Mouse (Mus musculus) NIH3T3 (cell line): ENCODE data around the gene Sbsn.
"Not testable (repeated sequence)": the region's sequence is repeated elsewhere in the genome, so short reads cannot be mapped to it uniquely, and the experiment has no call there.

Experiments used
- DNase-seq: peaks from one replicate; pipeline ENCODE4 v3.0.0-alpha.2; 2012; ENCODE audit warnings: low read depth

The Sbsn gene

DNA sequence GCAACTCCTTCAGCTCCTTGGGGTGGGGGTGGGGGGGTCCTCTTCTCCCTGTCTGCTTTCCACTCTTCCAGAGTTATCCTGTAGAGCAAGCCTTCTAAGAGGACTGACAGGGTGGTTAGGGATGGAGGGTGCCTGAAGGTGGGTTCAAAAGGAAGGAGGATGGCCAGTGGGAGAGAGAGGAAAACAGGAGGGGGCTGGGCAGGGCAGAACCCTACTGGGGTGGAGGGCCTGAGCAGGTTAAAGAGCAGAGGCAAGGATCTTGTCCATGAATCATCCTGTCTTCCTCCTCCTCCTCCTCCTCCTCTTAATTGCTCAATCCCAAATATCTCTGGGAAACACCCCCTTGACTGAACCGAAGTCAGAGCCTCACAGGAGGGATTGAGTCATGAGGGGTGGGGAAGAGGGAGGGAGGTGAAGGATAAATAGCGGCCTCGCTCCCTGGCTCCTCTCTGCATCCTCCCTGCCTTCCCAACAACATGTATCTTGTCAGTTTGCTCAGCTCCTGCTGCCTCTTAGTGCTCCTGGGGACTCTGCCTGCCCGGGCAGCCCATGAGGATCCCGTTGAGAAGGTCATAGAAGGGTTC is at the start of gene Sbsn:
Gene Sbsn, plus strand, starts transcription at position 386 of the 584 bp plus-strand sequence.
- peak; percentile 72 for DNase-seq

DNA sequence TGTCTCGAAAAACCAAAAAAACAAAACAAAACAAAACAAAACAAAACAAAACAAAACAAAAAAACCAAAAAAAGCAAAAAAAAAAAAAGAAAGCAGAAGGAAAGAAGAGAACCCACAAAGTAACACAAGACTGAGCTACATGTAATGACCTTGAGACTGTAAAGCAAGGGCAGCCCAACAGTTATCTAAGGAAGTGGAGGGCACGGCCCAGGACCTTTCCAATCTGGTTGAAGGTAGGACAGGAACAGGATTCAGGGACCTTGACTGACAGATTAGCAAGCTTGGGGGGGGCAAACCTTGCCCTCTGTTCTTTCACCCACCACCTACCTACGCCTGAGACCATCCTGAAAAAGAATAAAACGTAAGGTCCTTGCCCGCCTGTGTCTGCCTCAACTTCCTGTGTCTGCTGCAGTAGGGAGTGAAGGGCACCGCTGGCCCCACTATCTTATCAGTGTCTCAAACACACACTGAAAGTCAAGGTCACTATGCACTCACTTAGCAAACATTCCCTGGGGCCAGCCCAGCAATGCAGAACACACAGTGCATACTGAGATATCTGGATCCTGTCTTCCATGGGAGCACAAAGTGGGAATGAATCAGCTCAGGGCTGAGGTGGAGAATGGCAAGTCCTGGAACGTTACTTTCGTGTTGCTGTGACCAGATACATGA is 44.9 kb upstream of the Sbsn start:
- no peak for DNase-seq

DNA sequence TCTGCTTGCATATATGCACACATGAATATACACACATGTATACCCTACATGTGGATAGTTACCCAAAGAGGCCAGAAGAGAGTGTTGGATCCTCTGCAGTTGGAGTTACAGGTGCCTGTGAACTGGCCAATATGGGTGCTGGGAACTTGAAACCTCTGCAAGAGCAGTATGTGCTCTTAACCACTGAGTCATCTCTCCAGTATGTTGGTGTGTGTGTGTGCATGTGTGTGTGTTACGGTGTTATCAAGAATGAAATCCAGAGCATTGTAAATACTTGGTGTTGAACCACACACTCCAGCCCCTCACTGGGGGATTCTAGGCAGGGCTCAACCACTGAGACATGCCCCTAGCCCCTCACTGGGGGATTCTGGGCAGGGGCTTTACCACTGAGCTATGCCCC is 43.8 kb upstream of the Sbsn start:
- peak; percentile 43 for DNase-seq

DNA sequence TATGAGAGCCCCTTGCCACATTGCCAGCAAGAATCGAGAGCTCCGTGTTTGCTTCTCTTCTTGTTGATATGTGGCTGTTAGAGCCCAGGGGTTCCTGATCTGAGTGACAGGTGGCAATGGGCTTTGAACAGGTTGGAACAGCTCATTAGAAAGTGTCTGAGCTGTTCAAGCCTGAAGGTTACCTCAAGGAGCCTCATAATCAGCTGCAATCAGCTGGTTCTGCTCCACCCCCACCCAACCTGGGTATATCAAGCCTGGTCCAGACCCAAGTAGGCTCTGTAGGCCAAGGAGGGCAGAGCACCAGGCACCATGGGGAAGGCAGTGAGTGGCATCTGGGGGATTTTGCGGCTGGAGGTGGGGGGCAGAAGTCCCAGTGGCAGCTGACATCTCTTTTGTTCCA is 39.3 kb upstream of the Sbsn start, which contains the start of gene Atp4a:
Gene Atp4a, plus strand, starts transcription at position 268 of the 400 bp plus-strand sequence.
- DNase-seq: no peak

DNA sequence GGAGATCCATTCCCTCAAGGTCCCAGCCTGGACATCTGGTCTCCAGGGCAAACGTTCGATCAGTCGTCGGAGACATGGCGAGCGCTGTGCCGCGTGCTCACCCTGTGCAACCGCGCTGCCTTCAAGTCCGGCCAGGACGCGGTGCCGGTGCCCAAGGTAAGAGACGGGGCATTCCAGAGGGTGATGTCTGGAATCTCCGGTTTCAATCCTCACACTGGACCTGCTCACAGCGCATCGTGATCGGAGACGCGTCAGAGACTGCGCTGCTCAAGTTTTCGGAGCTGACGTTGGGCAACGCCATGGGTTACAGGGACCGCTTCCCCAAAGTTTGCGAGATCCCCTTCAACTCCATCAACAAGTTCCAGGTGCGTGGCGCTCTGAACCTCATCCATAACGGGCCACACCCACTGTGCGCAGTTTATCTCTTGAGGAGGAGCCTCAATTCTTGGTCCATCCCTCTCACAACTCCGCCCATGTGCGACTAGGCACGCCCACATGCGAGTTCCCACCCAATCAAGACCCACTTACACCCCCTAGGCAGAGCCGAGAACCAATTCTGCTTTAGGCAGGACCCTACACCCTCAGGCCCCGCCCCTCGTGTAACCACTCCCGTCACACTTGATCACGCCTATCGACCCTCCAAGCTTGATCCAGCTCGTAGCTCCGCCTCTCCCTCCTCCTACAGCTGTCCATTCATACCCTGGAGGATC is 34.1 kb upstream of the Sbsn start:
- no peak for DNase-seq

DNA sequence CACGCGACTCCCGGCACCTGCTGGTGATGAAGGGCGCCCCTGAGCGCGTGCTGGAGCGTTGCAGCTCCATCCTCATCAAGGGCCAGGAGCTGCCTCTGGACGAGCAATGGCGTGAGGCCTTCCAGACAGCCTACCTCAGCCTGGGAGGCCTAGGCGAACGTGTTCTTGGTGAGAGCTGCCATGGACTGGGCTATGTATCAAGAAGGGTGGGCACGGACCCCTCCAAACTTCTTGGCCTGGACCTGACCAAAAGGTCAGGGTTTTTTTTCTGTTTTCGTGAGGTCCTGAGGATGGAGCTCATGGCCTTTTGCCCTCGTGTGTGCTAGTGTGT is 33.6 kb upstream of the Sbsn start:
- DNase-seq: no peak

DNA sequence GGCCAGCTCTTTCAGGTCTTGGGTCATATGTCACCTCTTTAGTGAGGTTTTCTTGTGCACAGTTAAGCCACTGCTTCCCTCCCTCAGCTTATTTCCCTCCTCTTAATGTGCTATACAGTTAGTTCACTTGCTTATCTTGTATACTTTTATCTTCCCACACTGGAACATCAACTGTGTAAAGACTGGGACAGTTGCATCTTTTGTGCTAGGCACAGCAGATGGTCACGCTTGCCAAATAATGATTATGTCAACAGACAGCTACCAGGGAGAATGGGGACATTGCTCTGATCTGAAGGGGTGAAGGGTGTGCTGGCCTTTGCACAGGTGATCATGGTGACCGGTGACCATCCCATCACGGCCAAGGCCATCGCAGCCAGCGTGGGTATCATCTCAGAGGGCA is 31.6 kb upstream of the Sbsn start:
- DNase-seq: no peak

DNA sequence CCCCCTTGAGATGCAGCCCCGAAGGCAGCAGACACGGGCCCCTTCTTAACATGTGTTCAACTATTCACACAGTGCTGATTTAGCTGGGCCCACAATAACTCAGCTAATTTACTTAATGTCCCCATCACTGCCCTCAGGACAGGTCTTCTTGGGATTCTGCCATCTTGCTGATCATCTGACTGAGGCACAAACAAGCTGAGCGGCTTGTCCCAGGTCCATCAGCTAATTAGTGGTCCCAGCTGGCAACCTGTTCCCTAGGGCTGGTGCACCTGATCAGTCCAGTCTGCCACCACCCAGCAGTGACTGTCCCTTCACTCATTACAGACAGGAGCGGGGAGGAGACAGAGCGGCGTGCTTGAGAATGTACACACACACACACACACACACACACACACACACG is 30.0 kb upstream of the Sbsn start:
- DNase-seq: no peak

DNA sequence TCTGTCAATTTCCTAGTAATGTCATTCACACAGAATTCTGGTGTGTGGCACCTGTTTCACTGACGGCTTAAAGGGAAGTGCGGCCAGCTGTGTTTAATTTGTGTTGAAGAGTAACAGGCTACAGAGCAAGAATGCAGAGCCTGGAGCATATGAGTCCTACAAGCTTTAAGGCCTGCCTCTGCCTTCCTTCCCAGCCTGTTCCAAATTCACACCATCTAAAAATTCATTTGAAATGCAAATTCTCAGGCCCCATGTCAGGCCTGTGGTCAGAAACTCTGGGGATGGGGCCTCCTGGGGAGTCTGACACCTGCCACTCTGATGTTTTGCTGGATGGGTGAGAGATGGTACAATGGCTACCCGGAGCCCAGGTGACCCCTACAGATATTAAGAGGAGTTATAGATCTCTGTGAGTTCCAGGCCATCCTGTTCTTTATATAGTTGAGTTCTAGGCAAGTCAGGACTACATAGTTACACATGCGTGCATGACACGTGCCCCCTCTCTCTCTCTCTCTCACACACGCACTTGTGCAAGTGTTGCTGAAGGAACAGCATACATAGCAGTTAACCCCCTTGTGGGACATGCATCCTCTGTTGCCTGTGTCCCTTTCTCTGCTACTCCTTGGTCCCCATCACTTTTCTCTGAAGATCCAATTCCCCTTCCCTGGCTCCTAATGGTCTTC is 27.9 kb upstream of the Sbsn start:
- DNase-seq: no peak

DNA sequence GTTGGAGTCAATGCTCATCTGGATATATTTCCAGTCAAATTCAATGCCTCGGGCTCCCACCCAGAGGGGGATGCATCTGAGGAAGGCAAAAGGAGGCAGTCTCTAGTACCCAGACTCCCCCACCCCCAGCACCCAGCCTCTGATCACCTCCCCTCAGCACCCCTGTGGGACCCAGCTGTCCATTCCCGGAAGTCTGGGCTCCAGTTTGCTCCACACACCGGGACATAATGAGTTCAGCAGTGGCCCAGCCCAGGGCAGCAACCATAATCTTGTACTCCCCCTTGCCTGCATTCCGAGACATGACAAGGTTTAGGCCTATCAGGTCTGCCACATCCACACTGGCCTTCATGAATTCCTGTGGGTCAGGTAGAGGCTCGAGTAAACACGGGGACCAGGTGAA is 23.1 kb upstream of the Sbsn start:
- no peak for DNase-seq

DNA sequence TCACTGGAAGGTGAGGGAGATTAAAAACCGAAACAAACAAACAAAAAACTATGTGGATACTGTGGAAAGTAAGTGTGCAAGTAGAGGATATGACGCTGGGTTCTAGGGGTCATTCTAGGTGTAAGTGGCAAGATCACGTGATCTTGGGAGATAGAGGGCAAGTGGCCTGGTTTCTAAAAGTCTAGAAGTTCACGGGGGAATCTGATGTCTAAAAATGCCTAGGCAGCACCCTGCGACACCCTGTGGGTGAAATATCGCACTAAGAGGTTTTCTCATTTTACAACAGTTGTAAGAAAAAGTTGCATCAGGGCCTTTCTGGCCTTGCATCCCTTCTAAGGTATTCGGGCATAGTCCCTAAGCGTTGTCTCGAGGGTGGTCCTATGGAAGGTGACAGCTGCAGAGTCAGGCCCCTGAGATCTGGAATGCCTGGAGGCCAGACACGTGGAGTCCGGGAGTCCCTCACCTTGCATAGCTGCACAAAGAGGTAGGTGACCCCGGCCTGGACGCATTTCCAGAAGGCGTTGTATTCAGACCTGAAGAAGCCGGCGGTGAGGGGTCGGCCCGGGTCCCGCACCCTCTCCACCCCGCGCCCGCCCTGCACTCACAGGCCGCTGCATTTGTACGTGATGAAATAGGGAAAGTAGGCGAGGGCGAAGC is 22.4 kb upstream of the Sbsn start:
- DNase-seq: peak; percentile 41

DNA sequence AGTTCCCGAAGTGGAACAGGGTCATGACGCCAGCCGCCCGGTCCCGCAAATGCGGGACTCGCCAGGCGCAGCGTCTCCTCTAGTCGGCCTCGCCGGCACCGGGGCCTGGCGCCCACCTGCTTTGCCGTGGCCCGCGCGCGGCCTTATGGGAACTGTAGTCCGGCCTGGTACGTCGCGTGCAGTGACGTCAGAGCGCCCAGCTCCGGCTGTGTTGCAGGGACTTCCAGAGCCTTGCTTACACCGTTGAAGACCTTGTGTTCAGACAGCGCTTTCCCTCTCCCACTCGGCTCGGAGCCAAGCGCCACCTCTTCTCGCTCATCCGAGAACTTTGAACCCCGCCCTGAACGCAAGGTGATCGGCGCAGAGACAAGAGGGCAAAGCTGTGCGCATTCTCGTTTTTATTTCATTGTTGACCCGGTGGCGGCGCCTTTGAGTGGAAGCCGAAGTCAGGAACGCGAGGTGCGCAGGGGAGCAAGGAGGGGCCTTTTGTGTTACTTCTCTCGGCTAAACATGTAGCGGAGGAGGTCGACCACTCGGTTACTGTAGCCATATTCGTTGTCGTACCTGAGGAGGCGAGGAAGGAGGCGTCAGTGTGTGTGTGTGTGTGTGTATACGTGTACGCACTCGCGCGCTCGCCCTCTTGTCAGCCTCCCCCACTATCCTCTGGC is 21.7 kb upstream of the Sbsn start, which contains the start of gene Tmem147:
Gene Tmem147, minus strand, starts transcription at position 145 of the 668 bp plus-strand sequence.
- DNase-seq: peak; percentile 97

DNA sequence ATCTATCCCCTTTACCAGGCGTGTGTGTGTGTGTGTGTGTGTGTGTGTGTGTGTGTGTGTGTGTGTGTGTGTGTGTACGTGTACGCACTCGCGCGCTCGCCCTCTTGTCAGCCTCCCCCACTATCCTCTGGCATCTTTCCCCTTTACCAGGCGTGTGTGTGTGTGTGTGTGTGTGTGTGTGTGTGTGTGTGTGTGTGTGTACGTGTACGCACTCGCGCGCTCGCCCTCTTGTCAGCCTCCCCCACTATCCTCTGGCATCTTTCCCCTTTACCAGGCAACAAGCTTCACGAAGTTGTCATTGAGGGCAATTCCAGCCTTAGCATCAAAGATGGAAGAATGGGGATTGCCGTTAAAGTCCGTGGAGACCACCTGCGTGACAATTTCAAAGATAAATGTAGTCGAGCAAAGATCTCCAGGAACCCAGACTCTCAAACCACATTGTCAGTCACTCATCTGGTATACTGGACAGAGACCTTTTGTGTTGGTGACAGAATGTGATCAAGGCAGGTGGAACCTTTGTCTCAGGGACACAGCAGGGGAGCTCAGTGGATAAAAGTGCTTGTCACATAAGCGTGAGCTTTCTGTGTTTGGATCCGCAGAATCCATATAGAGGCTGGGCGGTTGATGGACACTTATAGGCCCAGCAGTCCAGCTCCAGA is 21.1 kb upstream of the Sbsn start:
- DNase-seq: peak; percentile 10

DNA sequence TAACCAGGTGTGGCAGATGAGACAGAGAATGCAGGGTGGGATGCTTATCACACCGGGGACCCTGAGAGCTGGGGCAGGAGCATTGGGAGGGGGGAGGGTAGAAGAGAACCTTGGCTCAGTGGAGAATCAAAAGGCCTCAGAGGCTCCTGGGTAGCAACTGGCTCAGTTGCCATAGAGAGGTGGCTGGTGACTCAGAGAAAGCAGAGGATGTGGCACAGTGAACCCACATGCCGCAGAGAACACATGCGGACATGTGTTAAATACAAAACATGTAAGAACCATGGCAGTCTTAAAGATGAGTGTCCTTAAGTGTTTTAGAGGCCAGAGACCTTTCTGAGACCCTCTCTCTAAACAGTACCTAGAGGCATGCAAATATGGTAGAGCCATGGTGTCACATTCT is 15.1 kb upstream of the Sbsn start:
- no peak for DNase-seq

DNA sequence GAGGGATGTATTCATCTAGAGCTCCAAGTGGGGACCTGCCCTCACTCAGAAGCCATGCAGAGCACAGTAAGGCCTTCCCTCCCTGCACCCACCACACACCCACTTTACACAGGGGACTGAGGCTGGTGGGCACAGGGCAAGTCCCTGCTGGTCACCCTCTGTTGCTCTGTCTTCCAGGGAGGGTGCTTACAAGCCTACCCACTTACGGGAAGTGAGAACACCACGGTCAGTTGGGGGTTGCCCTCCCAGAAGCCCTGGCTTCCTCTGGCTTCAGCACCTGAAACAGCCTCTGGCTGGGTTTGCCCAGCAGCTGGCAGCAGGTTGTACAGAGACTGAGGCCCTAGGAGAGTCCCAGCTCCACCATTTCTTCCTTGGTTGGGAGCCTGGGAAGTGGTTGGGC is 8.7 kb upstream of the Sbsn start:
- DNase-seq: not testable (repeated sequence)

DNA sequence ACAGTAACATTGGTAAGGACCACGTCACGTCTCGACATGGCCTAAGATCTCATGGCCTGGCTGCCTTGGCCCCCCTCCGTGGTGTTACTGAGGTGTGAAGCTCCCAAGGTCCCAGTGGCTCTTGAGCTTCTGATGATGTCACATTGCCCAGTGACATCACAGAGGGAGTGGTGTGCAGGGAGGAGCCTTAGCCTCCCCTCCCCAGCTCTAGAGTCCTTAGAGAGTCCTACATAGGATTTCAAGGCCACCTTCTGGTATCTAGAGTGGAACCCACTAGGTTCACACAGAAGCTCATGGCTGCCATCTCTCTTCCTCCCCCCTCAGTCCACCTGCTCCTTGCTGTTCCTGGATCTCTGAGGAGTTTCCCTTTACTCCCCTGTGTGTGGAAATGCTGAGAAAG is 7.7 kb upstream of the Sbsn start, which contains the start of gene Gapdhs:
Gene Gapdhs, minus strand, starts transcription at position 65 of the 400 bp plus-strand sequence.
- DNase-seq: not testable (repeated sequence)

DNA sequence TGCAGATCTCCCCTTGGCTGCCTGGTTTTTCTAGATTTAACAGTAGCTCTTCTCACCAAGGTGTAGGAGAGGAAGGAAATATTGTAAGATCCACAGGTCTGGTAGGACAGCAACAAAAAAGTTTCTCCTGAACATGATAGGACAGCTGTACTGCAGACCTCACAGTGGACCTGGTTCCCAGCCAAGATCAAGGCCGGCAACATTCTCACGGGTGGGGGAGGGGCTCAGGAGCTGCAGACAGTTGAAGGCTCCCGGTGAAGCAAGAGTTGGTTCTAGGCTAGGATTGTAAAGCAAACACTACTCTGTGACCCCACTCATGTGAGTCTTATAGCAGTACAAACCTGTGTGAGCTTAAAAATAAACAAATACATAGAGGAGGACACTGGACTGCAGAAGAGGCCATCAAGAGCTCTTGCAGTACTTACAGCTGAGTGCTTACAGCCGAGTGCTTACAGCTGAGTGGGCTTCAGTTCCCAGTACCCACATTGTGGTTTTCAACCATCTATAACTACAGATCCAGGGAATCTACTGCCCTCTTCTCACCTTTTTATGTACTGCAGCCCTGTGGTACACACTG is 7.2 kb upstream of the Sbsn start:
- peak; percentile 48 for DNase-seq

DNA sequence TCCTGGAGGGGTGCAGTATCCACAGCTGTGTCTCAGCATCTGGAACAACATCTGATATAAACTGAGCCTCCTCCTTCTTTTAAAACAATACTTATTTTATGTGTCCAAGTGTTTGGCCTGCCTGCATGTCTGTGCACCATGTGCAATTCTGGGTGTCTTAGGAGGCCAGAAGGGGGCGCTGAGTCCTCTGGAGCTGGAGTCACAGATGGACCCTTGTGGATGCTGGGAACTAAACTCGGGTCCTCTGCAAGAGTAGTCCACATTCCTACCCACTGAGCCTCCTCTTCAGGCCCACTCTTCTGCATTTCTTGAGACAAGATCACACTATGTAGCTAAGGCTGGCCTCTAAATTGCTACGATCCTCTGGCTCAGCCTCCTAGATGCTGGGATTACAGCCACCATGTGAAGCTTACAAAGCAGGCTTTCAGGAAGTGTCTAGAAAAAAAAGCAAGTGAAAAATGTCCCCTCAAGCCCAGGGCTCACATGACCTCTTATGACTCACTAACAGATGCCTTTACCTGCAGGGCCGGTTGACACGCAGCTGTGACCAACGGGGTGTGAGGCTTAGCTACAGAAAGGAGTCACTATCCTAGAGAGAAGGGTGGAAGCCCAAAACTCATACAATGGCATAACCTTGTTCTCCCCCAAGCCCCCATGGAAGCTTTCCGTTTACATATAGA is 3.6 kb upstream of the Sbsn start:
- DNase-seq: peak; percentile 14

DNA sequence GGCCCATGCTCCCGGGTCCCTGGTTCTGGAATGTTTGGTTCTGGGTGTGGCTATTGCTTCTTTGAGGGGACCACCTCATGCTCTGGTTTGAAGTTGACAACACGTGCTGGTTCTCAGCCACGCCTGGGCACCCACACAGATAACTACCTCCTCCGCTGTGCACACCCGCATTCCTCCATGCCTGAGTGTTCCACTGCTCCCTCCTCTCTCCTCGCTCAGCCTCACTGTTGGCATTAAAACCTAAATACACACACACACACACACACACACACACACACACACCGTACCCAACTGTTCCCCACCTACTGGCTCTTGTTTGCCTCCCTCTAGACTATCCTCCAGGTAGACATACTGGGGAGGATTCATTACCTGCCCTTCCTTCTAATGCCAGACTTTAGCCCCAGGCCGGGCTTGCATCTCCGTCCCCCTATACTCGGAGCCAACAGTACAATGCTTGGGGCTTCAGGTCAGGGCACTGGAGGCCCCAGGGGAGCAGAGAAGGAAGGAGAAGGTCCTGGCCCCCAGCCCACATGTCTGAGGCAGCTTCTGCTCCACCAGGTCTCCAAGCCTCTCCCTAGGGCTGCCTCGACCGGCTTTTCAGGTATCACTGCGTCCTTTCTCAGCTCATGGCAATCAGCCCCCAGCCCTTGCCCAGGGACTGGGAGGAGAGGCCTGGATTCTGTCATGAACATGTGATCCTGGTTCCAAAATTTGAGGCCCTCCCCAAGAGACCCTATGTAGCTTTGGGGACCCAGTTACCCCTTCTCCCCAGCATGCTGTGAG is 1.3 kb upstream of the Sbsn start:
- DNase-seq: peak; percentile 11
